ENCODE assay signal across 19 mouse cellular contexts in genomic region chr14:20796170-20796569, GRCm38 (mm10). TPM values are rescaled to one million over a fixed set of nuclear protein-coding genes. Genes with fewer than 3 reads are reported as not detected.
DNase-seq lines count a peak whose midpoint lies in the region; ATAC-seq and TF ChIP-seq lines count a peak whose summit lies in the region.
"Had no signal": no experiment of that assay in that cellular context is flagged by ENCODE, and none has a peak within 500 bp of the region (broad histone marks: within the 10 kb centered on the region; RNA-seq: fewer than 3 reads in every experiment).

No protein-coding gene starts in this region.

- H3K79me2 ChIP-seq in myocyte (ENCODE audit: control insufficient read depth, insufficient read depth): peaks cover 19% of the 10 kb centered on the region

- H3K4me3 ChIP-seq in forebrain, embryonic 13.5 days: no peak overlapping the region
- no peak overlapping the region for H3K4me3 ChIP-seq in forebrain, embryonic 16.5 days (replicated peaks; ENCODE audit: low read length)
- no peak overlapping the region for H3K4me3 ChIP-seq in liver, postnatal 0 days (ENCODE audit: low read depth, low read length)
- H3K4me3 ChIP-seq in myocyte: peak overlapping the region; percentile 41
- H3K4me3 ChIP-seq: forebrain, embryonic 12.5 days had no signal

- WGBS in forebrain, embryonic 13.5 days: 79% methylated on average over 8 of the region's 8 CpGs
- 76% methylated on average over 8 of the region's 8 CpGs for WGBS in forebrain, embryonic 16.5 days
- 76% methylated on average over 8 of the region's 8 CpGs for WGBS in liver, postnatal 0 days (ENCODE audit: insufficient replicate concordance)

- H3K4me1 ChIP-seq in forebrain, embryonic 13.5 days: peaks cover 39% of the 10 kb centered on the region
- H3K4me1 ChIP-seq in forebrain, embryonic 16.5 days (replicated peaks; ENCODE audit: control insufficient read depth, insufficient read depth, low read length): peaks cover 17% of the 10 kb centered on the region
- peaks cover 10% of the 10 kb centered on the region for H3K4me1 ChIP-seq in liver, postnatal 0 days (ENCODE audit: insufficient read depth)

- TF ChIP-seq POLR2A in myocyte (IDR thresholded peaks at IDR 0.05; ENCODE audit: insufficient read length, low read depth): peak; percentile 43

- H3K27me3 ChIP-seq in forebrain, embryonic 13.5 days: peaks cover 5% of the 10 kb centered on the region; the same call in 1 of the 2 replicates
- no peaks in the 10 kb centered on the region for H3K27me3 ChIP-seq in forebrain, embryonic 16.5 days (replicated peaks; ENCODE audit: control insufficient read depth, insufficient read depth, low read length)
- H3K27me3 ChIP-seq in liver, postnatal 0 days (ENCODE audit: insufficient read depth, low read length): no peaks in the 10 kb centered on the region
- H3K27me3 ChIP-seq in myocyte (ENCODE audit: control insufficient read depth, insufficient read depth, insufficient read length): no peaks in the 10 kb centered on the region
- H3K27me3 ChIP-seq: Patski had no signal

- H3K36me3 ChIP-seq in forebrain, embryonic 13.5 days (ENCODE audit: poor library complexity, severe bottlenecking): peaks cover 7% of the 10 kb centered on the region; the same call in 1 of the 2 replicates
- no peaks in the 10 kb centered on the region for H3K36me3 ChIP-seq in forebrain, embryonic 16.5 days (ENCODE audit: control insufficient read depth, insufficient read depth)
- peaks cover 2% of the 10 kb centered on the region for H3K36me3 ChIP-seq in liver, postnatal 0 days (replicated peaks; ENCODE audit: insufficient read depth, low read length)
- H3K36me3 ChIP-seq in myocyte (ENCODE audit: control insufficient read depth, insufficient read depth): peaks cover 1% of the 10 kb centered on the region

- no peaks in the 10 kb centered on the region for H3K9me3 ChIP-seq in forebrain, embryonic 13.5 days (replicated peaks)
- H3K9me3 ChIP-seq in forebrain, embryonic 16.5 days (ENCODE audit: control insufficient read depth, low read length): no peaks in the 10 kb centered on the region
- no peaks in the 10 kb centered on the region for H3K9me3 ChIP-seq in liver, postnatal 0 days (ENCODE audit: low read length)
- H3K9me3 ChIP-seq: forebrain, embryonic 12.5 days had no signal

- TF ChIP-seq EP300 in liver, postnatal 0 days (IDR thresholded peaks at IDR 0.05; ENCODE audit: low read depth): no peak

- no peak for DNase-seq in liver, postnatal 0 days
- DNase-seq in liver: no peak
- DNase-seq in CD4-positive helper T cell, adult 2 months (ENCODE audit: low read depth, low spot score): peak; percentile 75
- DNase-seq in embryo, embryonic 9.5 days (ENCODE audit: extremely low spot score): no peak
- DNase-seq in right cerebral cortex, postnatal 25 days: no peak
- DNase-seq: cerebellum, postnatal 25 days; gastrocnemius, postnatal 25 days; heart, postnatal 14 days; kidney, adult 11 months; lung, adult 18-20 months; lung, postnatal 14 days; retina, postnatal 1 day; right cerebral cortex, postnatal 4 days had no signal

- no peak overlapping the region for H3ac ChIP-seq in myocyte (ENCODE audit: control insufficient read depth, insufficient read length)

- TF ChIP-seq CTCF in liver, postnatal 0 days (IDR thresholded peaks at IDR 0.05; ENCODE audit: low read depth): no peak

- no peak for ATAC-seq in forebrain, embryonic 13.5 days
- no peak for ATAC-seq in forebrain, embryonic 16.5 days
- no peak for ATAC-seq in liver, postnatal 0 days
- ATAC-seq: Patski had no signal

- no peak overlapping the region for H3K27ac ChIP-seq in forebrain, embryonic 13.5 days
- no peak overlapping the region for H3K27ac ChIP-seq in forebrain, embryonic 16.5 days (ENCODE audit: low read length)
- H3K27ac ChIP-seq in liver, postnatal 0 days (ENCODE audit: low read depth): peak overlapping the region; percentile 34; the same call in 1 of the 2 replicates
- H3K27ac ChIP-seq: forebrain, embryonic 12.5 days; hindbrain, postnatal 0 days had no signal

- H3K4me2 ChIP-seq in forebrain, embryonic 13.5 days: peak overlapping the region; percentile 0; the same call in 1 of the 2 replicates
- H3K4me2 ChIP-seq in forebrain, embryonic 16.5 days (ENCODE audit: low read length): no peak overlapping the region
- no peak overlapping the region for H3K4me2 ChIP-seq in liver, postnatal 0 days (ENCODE audit: low read depth, low read length)
- H3K4me2 ChIP-seq in myocyte (ENCODE audit: low read depth): peak overlapping the region; percentile 83
- H3K4me2 ChIP-seq: forebrain, embryonic 12.5 days had no signal

- no peak overlapping the region for H3K9ac ChIP-seq in forebrain, embryonic 13.5 days
- no peak overlapping the region for H3K9ac ChIP-seq in forebrain, embryonic 16.5 days (replicated peaks; ENCODE audit: low read depth, low read length)
- H3K9ac ChIP-seq in liver, postnatal 0 days (replicated peaks): no peak overlapping the region
- H3K9ac ChIP-seq: forebrain, embryonic 12.5 days had no signal

TF ChIP-seq in myocyte, 11 proteins besides CTCF, POLR2A, EP300 and RAD21:
- TF ChIP-seq MAX (IDR thresholded peaks at IDR 0.05; ENCODE audit: low read depth) (no peak), USF1 (IDR thresholded peaks at IDR 0.05; ENCODE audit: low read depth) (no peak), TCF3 (IDR thresholded peaks at IDR 0.05; ENCODE audit: insufficient read length, low read depth) (no peak), POLR2AphosphoS2 (IDR thresholded peaks at IDR 0.05; ENCODE audit: insufficient read length, low read depth) (no peak), MYOG (IDR thresholded peaks at IDR 0.05; ENCODE audit: control insufficient read depth in 1 of 3, insufficient read depth in 1 of 3, insufficient read length in 2 of 3, low read depth in 2 of 3) (no peak), E2F4 (IDR thresholded peaks at IDR 0.05; ENCODE audit: insufficient read depth) (no peak), REST (IDR thresholded peaks at IDR 0.05; ENCODE audit: insufficient read depth, insufficient read length) (no peak), SRF (IDR thresholded peaks at IDR 0.05; ENCODE audit: control insufficient read depth, insufficient read length, low read depth) (no peak), MYOD1 (IDR thresholded peaks at IDR 0.05; ENCODE audit: control insufficient read depth in 1 of 3, insufficient read length in 2 of 3, low read depth in 2 of 3) (no peak), CEBPB (IDR thresholded peaks at IDR 0.05; ENCODE audit: insufficient read depth, poor library complexity, severe bottlenecking) (no peak), TCF12 (IDR thresholded peaks at IDR 0.05; ENCODE audit: insufficient read depth, poor library complexity, severe bottlenecking) (no peak)

RNA-seq across cellular contexts. Expression of gene Camk2g, which starts 2.3 kb away (rescaled TPM):
- polyA plus RNA-seq in forebrain, embryonic 13.5 days (2015; fragmentation: Nextera tagmentation; extraction: Ambion mirVana): 60.7 and 81.8 TPM in 2 replicates
- 123 and 127 TPM in 2 replicates for polyA plus RNA-seq in forebrain, embryonic 16.5 days (2015; fragmentation: Nextera tagmentation; extraction: Ambion mirVana)
- polyA plus RNA-seq in liver, postnatal 0 days (2015; fragmentation: Nextera tagmentation; extraction: Ambion mirVana): 6.6 and 7.2 TPM in 2 replicates
- polyA plus RNA-seq in myocyte (2012; fragmentation: generic; extraction: Trizol): 57.2 TPM

RNA-seq across cellular contexts. Expression of gene Plau, which starts 40.3 kb away (rescaled TPM):
- 0.27 and 0.35 TPM in 2 replicates for polyA plus RNA-seq in forebrain, embryonic 13.5 days (2015; fragmentation: Nextera tagmentation; extraction: Ambion mirVana)
- polyA plus RNA-seq in forebrain, embryonic 16.5 days (2015; fragmentation: Nextera tagmentation; extraction: Ambion mirVana): 0.33 and 0.50 TPM in 2 replicates
- 0.83 and 0.84 TPM in 2 replicates for polyA plus RNA-seq in liver, postnatal 0 days (2015; fragmentation: Nextera tagmentation; extraction: Ambion mirVana)
- 40.1 TPM for polyA plus RNA-seq in myocyte (2012; fragmentation: generic; extraction: Trizol)

Comparison
In these comparisons a context has a peak if more than half of its experiments do, and no peak if none do; other contexts are left out.
1. H3K4me2 ChIP-seq: peak in forebrain, embryonic 13.5 days (single experiment) and myocyte (single experiment); none in forebrain, embryonic 16.5 days (single experiment) and liver, postnatal 0 days (single experiment).
2. RNA of gene Plau, which starts 40.3 kb away (polyA plus RNA-seq): 40.1 TPM in myocyte (single experiment); 0.83 to 0.84 TPM in liver, postnatal 0 days, 0.33 to 0.50 TPM in forebrain, embryonic 16.5 days and 0.27 to 0.35 TPM in forebrain, embryonic 13.5 days; every median in the first group is over 10 times any median in the second.